Mouse (Mus musculus) stomach, embryonic 16.5 days (tissue): ENCODE data around the gene Btaf1. TPM values are rescaled to one million over a fixed set of nuclear protein-coding genes. Genes with fewer than 3 reads are reported as not detected.
"Not testable (repeated sequence)": the region's sequence is repeated elsewhere in the genome, so short reads cannot be mapped to it uniquely, and the experiment has no call there.

Experiments used
- ATAC-seq: fragments of 200-750 bp; cut with Nextera tagmentation; 2 replicates; pipeline ENCODE4 v1.8.0; 2017; ENCODE audit warnings: moderate number of reproducible peaks, moderate TSS enrichment; ENCODE audit not compliant: insufficient read depth, low FRiP score
- H3K27ac ChIP-seq: fragments of 300-500 bp; sonication (generic); 2 replicates; pipeline ENCODE4 v1.5.1; 2014; ENCODE audit warnings: low read length
- H3K27me3 ChIP-seq: fragments of 300-500 bp; sonication (generic); 2 replicates; pipeline ENCODE4 v1.6.1; 2014; ENCODE audit warnings: low read length, control low read depth, mixed read lengths; ENCODE audit not compliant: control insufficient read depth, insufficient read depth
- H3K36me3 ChIP-seq: fragments of 300-500 bp; sonication (generic); 2 replicates; pipeline ENCODE4 v1.6.1; 2014; ENCODE audit warnings: low read length; ENCODE audit not compliant: control insufficient read depth, insufficient read depth
- H3K4me1 ChIP-seq: fragments of 300-500 bp; sonication (generic); 2 replicates; pipeline ENCODE4 v1.6.1; 2014; ENCODE audit warnings: low read length, control low read depth, mixed read lengths; ENCODE audit not compliant: control insufficient read depth, insufficient read depth
- H3K4me2 ChIP-seq: fragments of 300-500 bp; sonication (generic); 2 replicates; pipeline ENCODE4 v1.6.1; 2014; ENCODE audit warnings: low read depth, low read length, mixed read lengths
- H3K4me3 ChIP-seq: fragments of 300-500 bp; sonication (generic); replicated peaks from 2 replicates; pipeline ENCODE4 v1.5.1; 2014; ENCODE audit warnings: mild to moderate bottlenecking, low read length
- H3K9ac ChIP-seq: fragments of 300-500 bp; sonication (generic); 2 replicates; pipeline ENCODE4 v1.6.1; 2014; ENCODE audit warnings: low read length
- H3K9me3 ChIP-seq: fragments of 300-500 bp; sonication (generic); replicated peaks from 2 replicates; pipeline ENCODE4 v1.6.1; 2016; ENCODE audit warnings: low read length, control low read depth; ENCODE audit not compliant: control insufficient read depth
- WGBS: fragments of 180-500 bp; shearing (Covaris S2); extraction: QIAGEN DNeasy Blood & Tissue Kit; methylation state at CpG from one replicate; pipeline ENCODE4 v1.1.7; 2014; 5-methylcytosine and 5-hydroxymethylcytosine counted together
- polyA plus RNA-seq: library from polyadenylated mRNA; unstranded; fragments of >200 nt; fragmentation: Nextera tagmentation; extraction: Ambion mirVana; gene quantifications from 2 replicates; pipeline ENCODE4 v1.2.1, GENCODE M21; 2015

Gene Btaf1
- polyA plus RNA-seq, 1 experiment from 2014 or later: 9.3 TPM

- no peaks in the 10 kb centered on the region for H3K27me3 ChIP-seq
- H3K36me3 ChIP-seq: no peaks in the 10 kb centered on the region
- no peak overlapping the region for H3K9ac ChIP-seq
- H3K4me1 ChIP-seq: peaks cover 2% of the 10 kb centered on the region
- H3K9me3 ChIP-seq: no peaks in the 10 kb centered on the region
- H3K27ac ChIP-seq: no peak overlapping the region
- ATAC-seq: no peak
- no peak overlapping the region for H3K4me2 ChIP-seq
- no peak overlapping the region for H3K4me3 ChIP-seq
Observed at GRCm38 (mm10) chr19:36932097-36932496, 6.2 kb downstream of the Btaf1 start.

- no peaks in the 10 kb centered on the region; the same call in 1 of the 2 replicates for H3K4me1 ChIP-seq
- no peak for ATAC-seq
- 89% methylated on average over 2 of the region's 2 CpGs for WGBS
- no peaks in the 10 kb centered on the region for H3K9me3 ChIP-seq
- no peak overlapping the region for H3K9ac ChIP-seq
- no peak overlapping the region for H3K4me2 ChIP-seq
- no peak overlapping the region for H3K4me3 ChIP-seq
- no peaks in the 10 kb centered on the region for H3K36me3 ChIP-seq
- H3K27me3 ChIP-seq: no peaks in the 10 kb centered on the region
- no peak overlapping the region for H3K27ac ChIP-seq
Observed at GRCm38 (mm10) chr19:36932613-36933012, 6.7 kb downstream of the Btaf1 start.

GRCm38 (mm10) chr19:36936285-36936684, 10.4 kb downstream of the Btaf1 start:
- H3K4me3 ChIP-seq: no peak overlapping the region
- no peaks in the 10 kb centered on the region for H3K27me3 ChIP-seq
- no peaks in the 10 kb centered on the region for H3K36me3 ChIP-seq
- ATAC-seq: no peak
- H3K27ac ChIP-seq: no peak overlapping the region
- no peak overlapping the region for H3K9ac ChIP-seq
- H3K9me3 ChIP-seq: no peaks in the 10 kb centered on the region
- no peak overlapping the region for H3K4me2 ChIP-seq
- WGBS: 87% methylated on average over 4 of the region's 4 CpGs
- H3K4me1 ChIP-seq: no peaks in the 10 kb centered on the region

- no peak overlapping the region for H3K4me3 ChIP-seq
- no peak overlapping the region for H3K4me2 ChIP-seq
- no peaks in the 10 kb centered on the region for H3K36me3 ChIP-seq
- ATAC-seq: no peak
- no peaks in the 10 kb centered on the region for H3K4me1 ChIP-seq
- H3K9ac ChIP-seq: no peak overlapping the region
- no peaks in the 10 kb centered on the region for H3K27me3 ChIP-seq
- H3K27ac ChIP-seq: no peak overlapping the region
- no peaks in the 10 kb centered on the region for H3K9me3 ChIP-seq
Observed at GRCm38 (mm10) chr19:36938008-36938407, 12.1 kb downstream of the Btaf1 start.

GRCm38 (mm10) chr19:36940064-36940463, 14.2 kb downstream of the Btaf1 start:
- H3K4me3 ChIP-seq: no peak overlapping the region
- ATAC-seq: no peak

GRCm38 (mm10) chr19:36953637-36954206, 27.8 kb downstream of the Btaf1 start:
- H3K4me2 ChIP-seq: no peak overlapping the region
- H3K9me3 ChIP-seq: no peaks in the 10 kb centered on the region
- H3K4me3 ChIP-seq: no peak overlapping the region
- no peaks in the 10 kb centered on the region for H3K4me1 ChIP-seq
- H3K36me3 ChIP-seq: 0 out of 2 replicates have a peak, but pooled peaks cover 2% of the 10 kb centered on the region
- no peak overlapping the region for H3K27ac ChIP-seq
- no peaks in the 10 kb centered on the region for H3K27me3 ChIP-seq
- no peak for ATAC-seq
- no peak overlapping the region for H3K9ac ChIP-seq
- 66% methylated on average over 4 of the region's 4 CpGs for WGBS

More at GRCm38 (mm10) chr19:36940064-36940463, 14.2 kb downstream of the Btaf1 start:
- Histone ChIP-seq H3K27ac (no peak overlapping the region), H3K9ac (no peak overlapping the region), H3K4me2 (no peak overlapping the region), H3K4me1 (no peaks in the 10 kb centered on the region), H3K9me3 (no peaks in the 10 kb centered on the region), H3K36me3 (no peaks in the 10 kb centered on the region), H3K27me3 (no peaks in the 10 kb centered on the region)
- WGBS: 89% methylated on average over 1 of the region's 1 CpGs

GRCm38 (mm10) chr19:36958331-36958730, 32.5 kb downstream of the Btaf1 start:
- Histone ChIP-seq H3K36me3 (peaks cover 8% of the 10 kb centered on the region; the same call in 1 of the 2 replicates), H3K27ac (no peak overlapping the region), H3K4me3 (no peak overlapping the region), H3K27me3 (no peaks in the 10 kb centered on the region), H3K9ac (no peak overlapping the region), H3K9me3 (no peaks in the 10 kb centered on the region), H3K4me2 (no peak overlapping the region), H3K4me1 (no peaks in the 10 kb centered on the region)
- no peak for ATAC-seq
- 79% methylated on average over 4 of the region's 4 CpGs for WGBS

- H3K27me3 ChIP-seq: no peaks in the 10 kb centered on the region
- H3K4me1 ChIP-seq: no peaks in the 10 kb centered on the region
- H3K9me3 ChIP-seq: no peaks in the 10 kb centered on the region
- no peak overlapping the region for H3K4me3 ChIP-seq
- H3K27ac ChIP-seq: no peak overlapping the region
- ATAC-seq: no peak
- no peak overlapping the region for H3K4me2 ChIP-seq
- 96% methylated on average over 1 of the region's 1 CpGs for WGBS
- peaks cover 8% of the 10 kb centered on the region; the same call in 1 of the 2 replicates for H3K36me3 ChIP-seq
- no peak overlapping the region for H3K9ac ChIP-seq
Observed at GRCm38 (mm10) chr19:36961320-36961719, 35.4 kb downstream of the Btaf1 start.

GRCm38 (mm10) chr19:36962544-36963260, 36.8 kb downstream of the Btaf1 start:
- not testable (repeated sequence) for H3K4me2 ChIP-seq, H3K36me3 ChIP-seq, H3K4me1 ChIP-seq, H3K27ac ChIP-seq, H3K9me3 ChIP-seq, H3K4me3 ChIP-seq, H3K9ac ChIP-seq, H3K27me3 ChIP-seq, ATAC-seq
- 84% methylated on average over 6 of the region's 6 CpGs for WGBS
